Mouse (Mus musculus): Measurements from ENCODE around the gene Pcare.
A peak's percentile ranks its signal among the peaks of the same experiment; 100 is the strongest.

Pcare gene

DNA sequence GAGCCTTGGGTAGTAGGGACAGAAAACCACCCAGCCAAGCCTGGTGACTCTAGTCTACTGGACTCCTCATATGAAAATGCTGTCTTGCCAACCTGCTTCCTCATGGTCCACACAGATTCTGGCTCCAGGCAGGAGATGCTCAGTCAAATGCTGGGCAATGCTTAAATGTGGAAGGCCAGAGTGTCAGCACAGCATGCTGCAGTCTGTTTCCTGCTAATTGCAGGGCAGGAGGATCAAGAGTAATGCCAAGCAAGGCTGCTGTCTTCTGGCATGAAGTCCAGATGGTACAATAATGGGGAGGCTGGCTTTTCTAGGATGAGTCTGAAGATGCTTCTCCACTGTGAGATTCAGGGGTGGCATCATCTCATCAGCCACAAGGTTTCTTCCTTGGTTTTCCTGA, 32.3 kb downstream of the Pcare start:
- DNase-seq: peak; percentile 87

DNA sequence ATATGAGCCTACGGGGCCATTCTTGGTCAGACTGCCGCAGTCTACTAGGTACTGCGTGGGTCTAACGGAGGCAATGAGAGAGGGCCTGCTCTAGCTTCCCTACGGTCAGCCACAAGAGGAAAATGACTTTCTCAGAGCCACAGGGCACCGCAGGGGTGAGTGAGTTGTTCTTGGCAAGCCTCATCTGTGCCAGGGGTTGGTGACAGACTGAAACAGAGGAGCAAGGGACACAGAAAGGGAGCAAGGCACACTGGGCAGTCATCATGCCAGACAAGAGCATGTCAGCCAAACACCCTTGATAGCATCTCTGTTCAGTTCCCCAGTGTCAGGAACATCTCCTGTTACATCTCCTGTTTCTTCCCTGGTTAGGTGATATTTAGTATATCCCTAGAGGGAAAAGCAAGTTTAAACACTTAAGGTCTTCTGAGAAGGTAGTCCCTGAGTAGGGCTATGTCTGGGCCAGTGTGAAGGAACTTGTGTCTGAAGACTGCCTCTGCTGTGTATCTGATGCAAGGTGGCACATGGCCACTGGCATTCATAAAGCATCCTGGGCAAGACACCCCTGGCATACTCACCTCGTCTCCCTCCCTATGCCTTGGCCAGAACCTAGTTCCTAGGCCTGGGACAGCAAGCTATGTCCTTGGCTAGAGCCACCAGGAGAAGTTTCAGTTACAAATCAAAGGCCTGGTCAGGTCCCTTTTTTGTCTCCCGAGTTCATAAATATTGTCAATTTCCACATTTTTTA, 34.6 kb downstream of the Pcare start:
- DNase-seq: no peak

DNA sequence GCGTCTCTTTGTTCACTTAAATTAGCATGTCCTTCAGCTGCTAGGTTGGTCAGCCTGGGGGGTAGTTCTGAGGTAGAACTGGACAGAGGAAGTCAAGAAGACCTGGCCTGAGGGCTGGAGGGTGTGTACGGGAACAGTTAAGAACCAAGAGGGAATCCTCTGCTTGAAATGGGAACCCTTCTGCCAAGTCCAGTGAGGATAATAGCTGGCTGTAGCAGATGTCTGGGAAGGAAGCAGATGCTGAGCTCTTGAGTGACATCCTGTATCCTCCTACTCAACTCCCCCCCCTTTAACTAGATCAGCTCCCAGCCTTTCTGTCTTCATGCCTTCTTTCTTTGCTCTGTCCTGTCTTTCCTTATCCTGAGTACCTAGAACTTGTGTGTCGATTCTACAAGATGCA, 37.7 kb downstream of the Pcare start:
- DNase-seq: no peak

DNA sequence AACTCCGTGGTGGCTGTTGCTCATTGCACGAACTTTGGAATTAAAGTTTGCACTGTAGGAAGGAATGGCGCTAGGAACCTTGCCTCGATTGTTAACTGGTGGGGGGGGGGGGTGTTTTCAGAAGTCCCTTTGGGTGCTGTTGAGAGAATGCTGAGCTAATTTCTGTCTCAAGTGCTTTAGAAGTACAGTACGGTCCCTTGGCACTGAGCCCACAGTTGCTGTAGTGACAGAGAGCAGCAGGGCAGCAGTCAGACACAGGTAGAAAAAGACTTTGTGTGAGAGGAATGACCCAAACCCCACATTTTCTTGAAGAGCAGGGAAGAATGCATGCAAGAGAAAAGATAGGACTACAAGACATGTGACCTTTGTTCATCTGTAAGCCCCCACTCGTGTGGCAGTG, 40.4 kb downstream of the Pcare start:
- no peak for DNase-seq

DNA sequence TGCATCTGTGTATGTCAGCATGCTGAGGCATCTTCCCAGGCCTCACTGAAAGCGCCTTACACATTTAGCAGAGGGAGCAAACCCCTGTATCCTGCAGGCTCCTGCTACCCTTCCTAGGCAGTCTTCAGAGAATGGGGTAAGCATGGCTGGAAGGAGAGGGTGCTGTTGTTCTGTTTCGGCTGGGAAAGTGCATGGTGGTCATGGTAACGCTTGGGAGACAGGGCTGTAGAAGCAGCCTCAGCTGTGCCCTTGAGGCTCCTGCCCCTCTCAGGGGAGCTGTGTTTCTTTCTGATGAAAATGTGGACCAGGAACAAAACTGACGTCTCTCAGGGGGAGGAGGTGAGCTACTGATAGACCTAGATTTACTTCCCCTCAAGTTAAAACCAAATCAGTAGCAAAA, 45.0 kb downstream of the Pcare start:
- no peak for DNase-seq

DNA sequence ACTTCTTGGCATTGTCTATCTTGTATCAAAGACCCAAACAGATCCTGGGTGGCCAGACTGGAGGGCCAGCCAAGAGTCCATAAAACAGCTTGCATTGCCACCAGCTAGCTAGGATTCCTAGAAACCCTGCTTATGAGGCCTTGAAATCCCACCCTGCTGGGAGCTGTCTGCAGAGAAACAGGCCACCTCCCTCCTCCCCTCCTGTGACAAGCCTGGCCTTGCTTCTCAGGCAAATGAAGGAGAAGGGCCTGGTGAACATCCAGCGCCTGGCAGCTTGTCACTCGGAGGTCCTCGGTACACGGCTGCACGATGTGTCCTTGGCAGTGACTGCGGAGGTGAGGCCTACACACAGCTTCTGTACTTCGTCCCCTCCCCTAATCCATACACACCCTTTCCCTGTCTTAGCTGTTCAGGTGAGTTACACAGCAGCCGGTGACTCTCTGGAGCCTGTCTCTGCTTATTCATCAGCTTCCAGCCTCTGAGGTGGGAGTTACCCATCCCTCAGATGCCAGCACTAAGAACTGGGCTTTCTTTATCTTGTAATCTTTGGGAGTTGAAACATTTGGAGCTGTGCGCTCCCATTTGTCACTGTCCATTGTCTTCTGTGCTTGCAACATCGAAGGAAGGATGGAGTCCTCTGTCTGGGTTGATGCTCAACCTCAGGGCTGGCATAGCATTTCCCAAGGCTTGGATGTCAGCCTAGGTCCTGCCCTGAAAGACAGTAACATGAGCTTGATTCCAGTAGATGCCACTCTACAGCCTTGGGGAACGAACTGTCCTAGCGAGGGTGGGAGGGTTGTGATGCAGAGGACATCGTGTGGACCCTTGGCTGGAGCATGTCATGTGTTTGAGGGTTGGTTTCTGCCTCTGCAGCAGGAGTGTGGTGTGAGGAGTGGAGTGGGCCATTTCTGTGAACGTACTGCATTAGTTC, 46.9 kb downstream of the Pcare start:
- no peak for DNase-seq

DNA sequence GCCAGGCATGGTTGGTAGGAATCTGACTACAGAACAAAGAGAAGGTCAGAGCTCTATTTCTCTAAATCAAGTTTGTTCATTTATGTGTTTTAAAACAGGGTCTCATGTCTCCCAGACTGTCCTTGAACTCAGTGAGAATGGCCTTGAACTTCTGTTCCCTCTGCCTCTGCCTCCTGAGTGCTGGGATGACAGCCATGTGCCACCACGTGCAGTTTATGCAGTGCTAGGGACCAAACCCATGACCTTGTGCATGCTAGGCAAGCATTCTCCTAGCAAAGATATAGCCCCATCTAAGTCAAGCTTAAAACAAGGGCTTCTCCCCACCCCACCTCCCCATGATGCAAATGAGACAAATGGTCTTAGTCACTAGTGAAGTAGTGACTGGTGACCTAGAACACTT, 47.6 kb downstream of the Pcare start:
- no peak for DNase-seq

DNA sequence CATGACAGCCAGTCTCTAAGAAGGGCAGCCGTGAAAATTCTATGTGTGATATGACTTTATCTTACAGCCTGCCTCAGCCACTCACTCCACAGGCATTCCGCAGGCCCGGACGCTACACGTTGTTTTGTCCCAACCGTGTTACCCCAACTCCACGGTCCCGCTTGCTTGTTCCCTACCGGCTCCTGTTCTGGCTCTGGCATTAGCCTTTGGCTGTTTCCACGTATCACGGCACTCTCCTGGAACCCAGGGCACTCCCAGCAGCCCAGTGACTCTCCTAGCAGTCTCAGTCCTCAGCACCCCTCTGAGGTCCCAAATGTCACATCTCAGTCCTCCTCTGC, 54.1 kb downstream of the Pcare start:
- no peak for DNase-seq

DNA sequence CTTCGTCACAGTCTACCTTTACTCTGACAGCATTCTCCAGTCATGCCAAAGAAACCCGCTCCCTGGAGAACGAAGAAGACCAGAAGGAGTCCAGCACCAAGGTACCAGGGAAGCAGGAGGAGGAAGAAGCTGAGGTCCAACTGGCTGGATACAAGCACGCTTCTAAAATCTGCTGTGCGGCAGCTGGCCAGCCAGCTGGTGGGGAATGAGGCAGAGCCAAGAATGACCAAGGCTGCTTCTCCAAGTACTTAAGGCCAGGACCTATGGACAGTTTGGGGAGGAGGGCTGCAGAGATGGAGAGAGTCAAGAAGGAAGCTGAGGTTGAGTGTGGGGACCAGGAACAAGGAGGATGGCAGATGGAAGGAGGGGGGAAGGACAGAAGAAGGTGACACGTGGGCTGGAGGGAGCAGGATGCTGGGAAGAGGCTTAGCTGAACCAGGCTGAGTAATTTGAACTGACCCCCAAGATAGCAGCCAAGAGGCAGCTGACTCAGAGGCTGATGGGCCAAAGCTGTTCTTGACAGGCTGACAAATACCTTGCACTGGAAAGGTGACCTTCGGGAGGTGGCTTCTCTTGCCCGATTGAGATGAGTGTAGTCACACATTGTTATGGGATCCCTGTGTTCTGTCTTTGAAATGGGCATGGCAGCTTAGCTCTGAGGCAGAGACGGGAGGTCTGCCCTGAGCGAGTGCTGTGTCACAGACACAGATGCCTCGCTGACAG, 54.6 kb downstream of the Pcare start:
- DNase-seq: no peak

DNA sequence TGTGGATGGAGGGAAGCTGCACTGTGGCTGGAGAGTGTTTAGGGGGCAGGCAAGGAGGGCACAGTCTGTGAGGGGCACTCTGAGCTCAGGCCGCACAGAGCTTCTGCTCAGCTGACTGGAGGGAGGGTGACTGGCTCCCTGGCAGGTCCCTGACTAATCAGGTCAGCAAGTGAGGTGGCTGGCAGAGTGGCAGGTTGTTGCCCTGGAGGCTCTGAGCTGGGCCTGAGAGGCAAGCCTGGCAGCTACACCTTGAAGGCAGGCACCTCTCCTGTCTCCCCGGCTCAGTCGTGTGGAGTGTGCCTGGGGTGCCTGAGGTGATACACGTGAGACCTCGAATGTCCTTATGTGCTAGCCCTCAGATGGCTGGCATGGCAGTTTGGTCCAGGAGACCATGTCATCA, 56.3 kb downstream of the Pcare start:
- DNase-seq: no peak

DNA sequence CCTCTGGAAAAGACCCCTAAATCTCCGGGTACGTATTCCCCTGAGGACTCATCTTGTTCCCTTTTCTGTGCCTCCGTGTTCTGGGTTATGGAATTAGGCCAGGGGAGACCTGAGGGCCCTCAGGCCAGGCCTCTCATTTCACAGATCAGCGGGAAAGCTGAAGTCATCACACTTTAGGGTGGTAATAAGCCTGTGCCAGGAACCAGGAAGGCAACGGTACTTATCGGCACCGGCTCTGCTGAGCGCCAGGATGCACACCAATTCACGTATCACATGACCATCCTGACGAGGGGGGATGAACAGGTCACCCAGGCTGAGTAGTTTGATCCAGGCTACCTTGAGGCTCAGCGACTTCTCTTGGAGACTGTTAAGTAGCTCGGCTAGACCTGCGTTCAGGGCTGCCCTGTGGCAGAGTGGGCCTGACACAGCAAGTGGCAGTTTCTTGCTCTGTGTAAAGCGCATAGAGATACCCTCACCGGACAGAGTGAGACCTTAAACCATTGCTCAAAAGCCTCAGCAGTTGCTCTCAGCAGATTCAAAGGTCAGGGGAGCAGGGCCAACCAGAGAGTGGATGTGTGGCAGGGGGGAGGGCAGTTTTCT, 56.9 kb downstream of the Pcare start:
- no peak for DNase-seq

DNA sequence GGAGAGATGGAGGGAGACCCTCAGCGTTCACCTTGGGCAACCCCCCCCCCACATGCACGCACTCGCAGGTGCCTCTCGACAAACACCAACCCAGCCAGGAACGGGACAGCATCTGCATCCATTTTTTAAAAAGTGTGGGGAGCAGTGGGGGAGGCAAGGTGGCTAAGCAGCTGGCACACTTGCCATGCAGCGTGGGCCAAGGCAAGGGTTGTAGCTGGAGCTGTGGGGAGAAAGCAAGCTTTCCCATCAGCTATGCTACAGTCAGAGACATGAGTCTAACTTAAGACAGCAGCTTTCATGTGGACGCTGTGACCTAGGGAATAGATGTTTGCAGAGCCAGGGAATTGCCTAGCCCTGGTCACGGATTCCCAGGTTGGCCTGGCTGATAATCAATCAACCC, 57.5 kb downstream of the Pcare start:
- DNase-seq: no peak

DNA sequence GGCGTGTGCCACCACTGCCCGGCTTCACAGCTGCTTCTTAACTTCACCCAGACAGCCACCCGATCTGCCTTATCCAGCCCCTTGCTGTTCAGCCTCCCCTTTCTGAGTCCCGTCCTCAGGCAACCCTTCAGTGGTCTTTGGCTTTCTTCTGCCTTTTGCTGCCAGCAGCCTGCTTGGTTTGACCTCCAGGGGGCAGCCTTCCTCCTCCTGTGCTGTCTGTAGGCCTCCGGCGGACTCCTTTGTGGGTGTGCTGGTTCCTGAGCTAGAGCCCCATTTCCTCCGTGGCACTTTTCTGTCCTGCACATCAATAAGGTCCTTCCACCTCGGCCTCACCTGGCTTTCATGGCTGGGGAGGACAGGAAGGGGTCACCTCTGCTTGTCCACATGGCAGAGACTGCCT, 58.9 kb downstream of the Pcare start:
- no peak for DNase-seq
